Mouse (Mus musculus) ES-Bruce4 (cell line): ENCODE data around the gene Mpp2.

ENCODE experiments used
- CTCF ChIP-seq: IDR thresholded peaks from one replicate; pipeline ENCODE4 v1.8.1; 2011; ENCODE audit warnings: low read depth, low read length
- EP300 ChIP-seq: IDR thresholded peaks from 2 replicates; pipeline ENCODE4 v1.6.1; 2011; ENCODE audit warnings: low read depth, low read length; ENCODE audit not compliant: insufficient read depth
- POLR2A ChIP-seq: IDR thresholded peaks from one replicate; pipeline ENCODE4 v1.8.1; 2011; ENCODE audit warnings: low read length; ENCODE audit not compliant: insufficient read depth

DNA sequence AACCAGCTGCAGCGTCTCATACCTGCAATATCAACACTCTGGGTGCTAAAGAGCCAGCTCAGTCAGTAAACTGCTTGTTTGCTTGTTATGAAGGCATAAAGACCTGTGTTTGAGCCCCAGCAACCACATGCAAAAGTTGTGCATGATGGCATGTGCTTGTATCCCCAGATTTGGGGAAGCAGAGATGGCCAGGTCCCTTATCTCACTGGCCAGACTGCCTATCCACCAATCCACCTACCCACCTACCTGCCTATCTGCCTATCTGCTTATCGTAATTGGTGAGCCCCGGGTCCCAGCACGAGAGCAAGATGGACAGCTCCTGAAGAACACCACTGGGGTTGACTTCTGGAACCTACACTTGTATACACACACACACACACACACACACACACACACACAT lies 59.0 kb downstream of the Mpp2 start:
- TF ChIP-seq CTCF, result no peak
- TF ChIP-seq EP300, result no peak
- no peak for TF ChIP-seq POLR2A
